Mouse (Mus musculus): ENCODE measurements at regions not wholly inside any gene's neighbourhood (a gene's known extent, or its start where the extent isn't known, plus 50 kb on each side); places are given as distances from the start of the nearest gene placed in this dataset.

- DNase-seq (ENCODE audit: low spot score), result no peak
Observed at GRCm38 (mm10) chr4:55929141-55929782, 397.0 kb upstream of the Klf4 start.

GRCm38 (mm10) chr4:55928670-55929069 is 396.4 kb upstream of the Klf4 start:
- no peak for DNase-seq (ENCODE audit: low spot score)

GRCm38 (mm10) chr4:55928196-55928595 is 395.9 kb upstream of the Klf4 start:
- DNase-seq (ENCODE audit: low spot score), result no peak

GRCm38 (mm10) chr4:55927391-55927790 is 395.1 kb upstream of the Klf4 start:
- no peak for DNase-seq (ENCODE audit: low spot score)

GRCm38 (mm10) chr4:55924974-55925373 is 392.7 kb upstream of the Klf4 start:
- DNase-seq (ENCODE audit: low spot score), result no peak

GRCm38 (mm10) chr4:55921217-55921616 is 389.0 kb upstream of the Klf4 start:
- no peak for DNase-seq (ENCODE audit: low spot score)

- DNase-seq (ENCODE audit: low spot score), result no peak
Observed at GRCm38 (mm10) chr4:55894116-55894885, 362.0 kb upstream of the Klf4 start.

GRCm38 (mm10) chr4:55891656-55892055 is 359.4 kb upstream of the Klf4 start:
- DNase-seq (ENCODE audit: low spot score), result no peak

GRCm38 (mm10) chr4:55887581-55887980 is 355.3 kb upstream of the Klf4 start:
- DNase-seq (ENCODE audit: low spot score), result no peak

GRCm38 (mm10) chr4:55882541-55882940 is 350.3 kb upstream of the Klf4 start:
- no peak for DNase-seq (ENCODE audit: low spot score)

- DNase-seq (ENCODE audit: low spot score), result peak; percentile 7
Observed at GRCm38 (mm10) chr4:55875304-55875703, 343.0 kb upstream of the Klf4 start.

GRCm38 (mm10) chr4:55874875-55875274 is 342.6 kb upstream of the Klf4 start:
- DNase-seq (ENCODE audit: low spot score), result no peak

GRCm38 (mm10) chr4:55874276-55874675 is 342.0 kb upstream of the Klf4 start:
- DNase-seq (ENCODE audit: low spot score), result no peak

GRCm38 (mm10) chr4:55860055-55860454 is 327.8 kb upstream of the Klf4 start:
- DNase-seq (ENCODE audit: low spot score), result no peak

GRCm38 (mm10) chr4:55859211-55859761 is 327.0 kb upstream of the Klf4 start:
- DNase-seq (ENCODE audit: low spot score), result no peak

GRCm38 (mm10) chr4:55851430-55851829 is 319.2 kb upstream of the Klf4 start:
- no peak for DNase-seq (ENCODE audit: low spot score)

- DNase-seq (ENCODE audit: low spot score), result no peak
Observed at GRCm38 (mm10) chr4:55851027-55851426, 318.8 kb upstream of the Klf4 start.

GRCm38 (mm10) chr4:55843727-55844401 is 311.6 kb upstream of the Klf4 start:
- peak; percentile 24 for DNase-seq (ENCODE audit: low spot score)

- DNase-seq (ENCODE audit: low spot score), result no peak
Observed at GRCm38 (mm10) chr4:55838568-55838967, 306.3 kb upstream of the Klf4 start.

GRCm38 (mm10) chr4:55824047-55824760 is 291.9 kb upstream of the Klf4 start:
- peak; percentile 61 for DNase-seq (ENCODE audit: low spot score)

GRCm38 (mm10) chr4:55823583-55823982 is 291.3 kb upstream of the Klf4 start:
- no peak for DNase-seq (ENCODE audit: low spot score)

Data from lung, postnatal 25 days (tissue).